Mouse (Mus musculus) cerebellum, postnatal 36 days (tissue): ENCODE results near the gene Adam25.
"Not testable (repeated sequence)": the region's sequence is repeated elsewhere in the genome, so short reads cannot be mapped to it uniquely, and the experiment has no call there.

Source experiments
- DNase-seq, 2 experiments: peaks; one replicate each; pipeline ENCODE4 v3.0.0; 2021 to 2022; ENCODE audit warnings: mixed read lengths in 2 of 2

Adam25 gene

DNA sequence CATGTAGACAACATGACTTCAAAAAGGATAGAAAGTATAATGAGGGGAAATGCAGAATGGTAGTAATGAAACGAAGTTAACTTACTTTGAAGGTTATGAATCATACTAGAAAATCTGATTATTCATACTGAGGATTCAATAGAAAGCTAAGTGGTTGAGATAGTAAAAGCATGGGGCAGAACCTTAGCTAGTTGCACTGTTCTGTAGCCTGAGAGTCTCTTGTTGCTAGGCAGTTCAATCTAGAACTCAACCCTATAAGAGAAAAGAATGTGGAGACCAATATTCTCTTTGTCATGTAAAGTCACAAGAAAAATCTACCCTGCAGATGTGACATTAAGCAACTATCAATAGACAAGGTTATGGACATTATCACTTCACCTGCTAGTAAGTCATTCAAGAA lies at the start of gene Adam25:
Gene Adam25, plus strand, starts transcription at position 301 of the 400 bp plus-strand sequence.
- DNase-seq, result not testable (repeated sequence)

DNA sequence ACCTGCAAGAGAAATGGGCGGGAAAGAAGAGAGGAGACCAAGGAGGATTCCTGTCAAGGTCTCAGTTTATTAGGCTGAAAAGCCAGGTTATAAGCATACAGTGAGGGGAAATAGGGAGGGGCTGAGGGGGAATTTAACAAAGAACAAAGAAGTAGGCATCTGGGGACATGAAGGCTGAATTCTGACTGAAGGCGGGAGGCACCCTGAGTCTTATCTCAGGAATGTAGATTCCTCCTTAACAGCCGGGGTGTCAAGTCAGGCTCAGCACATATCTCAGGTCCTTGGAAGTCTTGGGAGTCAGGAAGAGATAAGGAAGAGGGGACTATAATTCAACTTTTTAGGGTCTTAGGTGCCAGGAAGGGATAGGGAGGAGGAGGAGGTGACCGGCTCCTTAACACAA lies 36.6 kb upstream of the Adam25 start:
- not testable (repeated sequence) for DNase-seq

DNA sequence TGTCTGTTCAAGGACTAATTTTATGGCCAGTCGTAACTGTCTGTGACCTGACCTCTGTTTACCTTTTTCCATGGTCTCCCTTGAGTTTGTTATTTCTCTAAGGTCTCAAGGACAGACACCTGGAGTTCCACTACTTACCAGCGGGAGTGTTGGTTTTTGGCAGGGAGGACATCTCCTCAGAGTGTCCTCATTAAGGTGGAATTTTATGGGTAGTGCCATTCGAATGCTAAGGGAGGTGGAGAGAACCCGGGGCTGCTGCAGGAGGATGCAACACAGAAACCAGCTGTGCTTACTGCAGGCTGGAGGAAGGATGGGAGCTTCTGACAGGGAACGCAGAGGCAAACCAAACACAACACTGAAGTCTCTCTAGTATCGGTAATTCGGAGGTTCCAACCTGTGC lies 36.0 kb upstream of the Adam25 start:
- DNase-seq, result no peak

DNA sequence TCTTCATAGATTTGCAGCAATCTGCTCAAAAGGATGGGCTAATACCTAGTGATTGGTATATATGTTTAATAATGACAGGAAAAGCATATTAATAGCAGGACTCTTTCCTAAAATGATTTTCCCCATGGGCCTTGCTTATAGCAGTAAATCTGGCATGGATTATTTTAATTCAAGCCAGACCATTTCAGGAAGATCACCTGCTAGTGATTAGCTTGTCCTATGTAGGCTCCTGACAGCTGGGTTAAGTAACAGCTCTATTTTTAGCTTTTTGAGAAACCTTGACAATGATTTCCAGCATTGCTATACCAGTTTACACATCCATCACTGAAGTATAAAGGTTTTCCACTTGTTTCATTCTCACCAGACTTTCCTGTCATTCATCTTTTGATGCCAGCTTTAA lies 31.3 kb downstream of the Adam25 start:
- DNase-seq, result no peak

DNA sequence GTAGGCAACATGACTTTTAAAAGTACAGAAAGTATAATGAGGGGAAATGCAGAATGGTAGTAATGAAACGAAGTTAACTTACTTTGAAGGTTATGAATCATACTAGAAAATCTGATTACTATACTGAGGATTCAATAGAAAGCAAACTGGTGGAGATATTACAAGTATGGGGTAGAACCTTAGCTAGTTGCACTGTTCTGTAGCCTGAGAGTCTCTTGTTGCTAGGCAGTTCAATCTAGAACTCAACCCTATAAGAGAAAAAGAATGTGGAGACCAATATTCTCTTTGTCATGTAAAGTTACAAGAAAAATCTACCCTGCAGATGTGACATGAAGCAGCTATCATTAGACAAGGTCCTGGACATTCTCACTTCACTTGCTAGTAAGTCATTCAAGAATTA lies 41.0 kb downstream of the Adam25 start, which contains the start of gene Adam20:
Gene Adam20, plus strand, starts transcription at position 301 of the 400 bp plus-strand sequence.
- DNase-seq, result not testable (repeated sequence)

DNA sequence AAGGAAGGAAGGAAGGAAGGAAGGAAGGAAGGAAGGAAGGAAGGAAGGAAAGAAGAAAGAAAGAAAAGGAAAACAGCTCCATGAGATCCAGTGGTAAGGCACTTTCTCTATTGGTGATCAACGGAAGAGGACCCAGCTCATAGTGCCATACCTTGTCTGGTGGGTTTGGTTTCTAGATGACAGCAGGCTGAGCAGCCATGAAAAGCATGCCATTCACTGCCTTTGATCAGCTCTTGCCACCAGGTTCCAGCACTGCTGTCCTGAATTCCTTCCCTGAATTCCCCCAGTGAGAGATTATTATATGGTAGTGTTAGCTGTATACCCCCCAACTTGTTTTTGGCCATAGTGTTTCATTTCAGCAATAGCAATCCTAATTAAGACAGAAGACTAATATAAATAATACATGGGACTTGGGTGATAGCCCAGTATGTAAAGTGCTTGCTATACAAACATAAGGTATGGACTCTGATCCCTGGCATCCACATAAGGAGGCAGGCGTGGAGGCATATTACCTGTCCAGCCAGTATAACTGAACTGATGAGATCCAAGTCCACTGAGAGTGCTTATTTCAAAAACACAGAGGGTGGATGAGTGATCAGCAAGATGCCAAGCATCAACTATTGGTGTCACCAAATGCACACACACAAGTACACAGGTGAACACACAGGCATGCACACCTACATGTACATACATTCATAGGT lies 51.5 kb downstream of the Adam25 start:
- DNase-seq, result no peak
